Mouse (Mus musculus): ENCODE results near the gene Sult2b1.

Sult2b1 gene

GRCm38 (mm10) chr7:45800546-45801204, 16.2 kb upstream of the Sult2b1 start:
- DNase-seq (ENCODE audit: low spot score in 2 of 2) = no peak

DNA sequence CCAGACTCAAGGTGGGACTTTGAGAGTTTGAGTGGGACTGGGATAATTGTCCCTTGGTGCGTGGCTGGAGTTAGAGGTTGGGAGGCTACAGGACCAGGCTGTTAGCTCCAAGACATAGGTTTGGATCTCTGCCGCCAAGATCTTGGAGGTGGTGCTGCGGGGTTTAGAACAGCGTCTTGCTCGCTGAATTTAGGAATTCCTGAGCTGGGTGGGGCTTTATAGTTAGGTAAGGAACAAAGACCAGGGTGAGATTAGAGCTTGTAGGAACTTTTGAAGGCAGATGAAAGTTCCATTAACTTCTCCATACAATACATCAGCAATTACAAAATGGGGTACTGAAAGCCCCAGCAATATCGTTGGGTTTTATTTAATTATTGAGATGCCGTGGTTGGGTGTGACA, 15.5 kb upstream of the Sult2b1 start:
- DNase-seq (ENCODE audit: low spot score in 2 of 2) = no peak

- DNase-seq (ENCODE audit: low spot score in 2 of 2) = no peak
These were observed 14.5 kb upstream of the Sult2b1 start for GRCm38 (mm10) chr7:45798931-45799330.

- no peak for DNase-seq (ENCODE audit: low spot score in 2 of 2)
These were observed 14.0 kb upstream of the Sult2b1 start for GRCm38 (mm10) chr7:45798511-45798836.

DNA sequence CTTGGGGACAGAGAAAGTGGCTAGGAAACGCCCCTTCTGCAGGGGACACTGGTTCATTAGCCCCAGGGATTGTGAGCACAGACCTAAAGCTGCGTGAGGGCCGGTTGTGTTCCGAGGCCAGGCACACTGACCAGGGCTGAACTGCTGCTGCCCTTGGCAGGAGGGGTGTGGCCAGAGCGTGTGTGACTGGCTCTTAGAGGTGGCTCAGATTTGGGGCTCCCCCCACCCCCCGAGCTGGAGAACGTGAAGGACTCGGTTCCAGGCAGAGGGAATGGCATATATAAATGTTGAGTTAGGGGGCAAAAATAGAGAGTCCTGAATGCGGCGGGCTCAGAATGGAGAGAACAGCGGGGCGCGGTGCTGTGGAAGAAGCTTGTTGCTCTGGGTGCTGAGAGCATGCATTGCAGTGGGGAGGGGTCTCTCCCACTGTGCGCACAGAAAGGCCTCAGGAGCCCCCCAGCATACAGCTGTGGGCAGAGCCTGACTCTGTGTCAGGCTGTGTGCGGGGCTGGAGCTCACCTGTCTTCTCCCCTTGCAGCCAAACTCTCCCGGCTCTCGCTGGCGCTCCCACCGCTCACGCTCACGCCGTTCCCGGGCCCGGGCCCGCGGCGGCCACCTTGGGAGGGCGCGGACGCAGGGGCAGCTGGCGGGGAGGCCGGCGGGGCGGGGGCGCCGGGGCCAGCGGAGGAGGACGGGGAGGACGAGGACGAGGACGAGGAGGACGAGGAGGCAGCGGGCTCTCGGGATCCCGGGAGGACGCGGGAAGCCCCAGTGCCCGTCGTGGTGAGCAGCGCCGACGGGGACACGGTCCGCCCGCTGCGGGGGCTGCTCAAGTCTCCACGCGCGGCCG, 13.4 kb upstream of the Sult2b1 start:
- DNase-seq (ENCODE audit: low spot score in 2 of 2) = no peak

GRCm38 (mm10) chr7:45796950-45797349, 12.5 kb upstream of the Sult2b1 start:
- DNase-seq (ENCODE audit: low spot score in 2 of 2) = no peak

GRCm38 (mm10) chr7:45794971-45795370, 10.5 kb upstream of the Sult2b1 start:
- no peak for DNase-seq (ENCODE audit: low spot score in 2 of 2)

DNA sequence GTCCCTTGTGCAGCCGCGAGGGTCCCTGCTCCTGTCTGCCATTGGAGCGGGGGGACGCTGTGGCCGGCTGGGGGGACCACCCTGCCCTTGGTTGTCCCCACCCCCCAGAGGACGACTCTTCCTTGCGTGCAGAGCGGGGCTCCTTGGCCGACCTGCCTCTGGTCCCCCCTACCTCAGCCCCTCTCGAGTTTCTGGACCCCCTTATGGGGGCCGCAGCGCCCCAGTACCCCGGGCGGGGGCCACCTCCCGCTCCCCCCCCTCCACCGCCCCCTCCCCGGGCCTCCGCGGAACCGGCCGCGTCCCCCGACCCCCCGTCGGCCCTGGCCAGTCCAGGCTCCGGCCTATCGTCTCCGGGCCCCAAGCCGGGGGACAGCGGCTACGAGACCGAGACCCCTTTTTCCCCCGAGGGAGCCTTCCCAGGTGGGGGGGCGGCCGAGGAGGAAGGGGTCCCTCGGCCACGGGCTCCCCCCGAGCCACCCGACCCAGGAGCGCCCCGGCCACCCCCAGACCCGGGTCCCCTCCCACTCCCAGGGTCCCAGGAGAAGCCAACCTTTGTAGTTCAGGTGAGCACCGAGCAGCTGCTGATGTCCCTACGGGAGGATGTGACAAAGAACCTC, 9.6 kb upstream of the Sult2b1 start:
- DNase-seq (ENCODE audit: low spot score in 2 of 2) = no peak

DNA sequence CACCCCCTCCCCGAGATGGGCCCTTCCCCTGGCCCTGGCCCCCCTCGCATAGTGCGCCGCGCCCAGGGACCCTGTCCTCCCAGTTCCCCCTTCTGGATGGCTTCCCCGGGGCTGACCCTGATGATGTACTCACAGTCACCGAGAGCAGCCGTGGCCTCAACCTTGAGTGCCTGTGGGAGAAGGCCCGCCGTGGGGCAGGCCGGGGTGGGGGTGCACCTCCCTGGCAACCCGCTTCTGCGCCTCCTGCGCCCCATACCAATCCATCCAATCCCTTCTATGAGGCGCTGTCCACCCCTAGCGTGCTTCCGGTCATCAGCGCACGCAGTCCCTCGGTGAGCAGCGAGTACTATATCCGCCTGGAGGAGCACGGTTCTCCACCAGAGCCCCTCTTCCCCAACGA, 8.8 kb upstream of the Sult2b1 start:
- DNase-seq (ENCODE audit: low spot score in 2 of 2) = no peak

DNA sequence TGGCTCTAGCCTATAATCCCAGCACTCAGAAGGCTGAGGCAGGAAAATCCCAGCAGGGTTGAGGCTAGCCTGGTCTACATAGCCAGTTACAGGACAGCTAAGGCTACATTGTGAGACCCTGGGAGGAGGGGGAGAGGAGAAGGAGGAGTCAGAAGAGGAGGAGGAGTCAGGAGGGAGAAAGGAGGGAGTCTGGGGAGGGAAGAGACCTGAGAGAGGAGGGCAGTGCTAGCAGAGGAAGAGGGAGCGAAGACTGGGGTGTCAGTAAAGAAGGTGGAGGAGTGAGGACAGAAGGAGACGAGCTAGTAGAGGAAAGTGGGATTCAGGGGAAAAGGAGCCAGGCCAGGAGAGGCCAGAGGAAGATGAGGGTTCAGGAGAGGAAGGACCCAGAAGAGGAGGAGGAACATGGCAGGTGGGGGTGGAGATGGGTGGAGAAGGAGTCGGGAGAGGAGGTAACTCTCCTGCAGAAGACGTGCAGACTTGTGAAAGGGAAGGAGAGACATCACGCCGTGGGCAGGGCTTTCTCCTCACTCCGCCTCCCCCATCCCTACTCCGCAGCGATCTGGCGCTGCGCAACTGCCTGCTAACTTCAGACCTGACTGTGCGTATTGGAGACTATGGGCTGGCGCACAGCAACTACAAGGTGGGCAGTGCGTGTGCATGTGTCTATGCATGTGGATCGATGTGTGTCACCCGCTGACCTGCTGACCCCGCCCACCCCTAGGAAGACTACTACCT, 7.5 kb upstream of the Sult2b1 start:
- no peak for DNase-seq (ENCODE audit: low spot score in 2 of 2)

GRCm38 (mm10) chr7:45790721-45791120, 6.3 kb upstream of the Sult2b1 start:
- DNase-seq (ENCODE audit: low spot score in 2 of 2) = no peak

DNA sequence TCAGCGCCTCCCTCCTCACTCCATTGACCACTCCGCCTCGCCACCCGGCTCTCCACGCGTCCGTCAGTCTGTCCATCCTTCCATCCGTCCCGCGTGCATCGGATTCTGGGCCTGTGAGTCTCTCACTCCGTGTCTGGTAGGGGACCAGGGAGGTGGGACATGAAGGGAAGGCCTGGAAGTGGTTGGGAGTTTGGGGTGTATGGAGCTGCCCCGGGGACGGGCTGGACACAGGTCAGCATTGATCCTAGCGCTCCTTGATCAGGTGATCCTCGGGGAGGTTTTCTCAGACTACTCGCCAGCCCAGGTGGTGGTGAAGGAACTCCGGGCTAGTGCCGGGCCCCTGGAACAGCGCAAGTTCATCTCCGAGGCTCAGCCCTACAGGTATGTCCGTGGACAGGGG, 3.2 kb upstream of the Sult2b1 start:
- DNase-seq (ENCODE audit: low spot score in 2 of 2) = no peak

- DNase-seq (ENCODE audit: low spot score in 2 of 2) = no peak
These were observed 2.4 kb upstream of the Sult2b1 start for GRCm38 (mm10) chr7:45786661-45787413.

GRCm38 (mm10) chr7:45786136-45786578, 1.7 kb upstream of the Sult2b1 start:
- no peak for DNase-seq (ENCODE audit: low spot score in 2 of 2)

- no peak for DNase-seq (ENCODE audit: low spot score in 2 of 2)
These were observed 1.1 kb upstream of the Sult2b1 start for GRCm38 (mm10) chr7:45785388-45786135.

GRCm38 (mm10) chr7:45783511-45784091, 868 bp downstream of the Sult2b1 start, which contains the start of gene Lmtk3:
TSS of gene Lmtk3 (plus strand) at chr7:45783738.
- peak in 1 of 2 experiments; percentile 42 for DNase-seq (ENCODE audit: low spot score in 2 of 2)

GRCm38 (mm10) chr7:45782271-45782670, 2.2 kb downstream of the Sult2b1 start:
- no peak for DNase-seq (ENCODE audit: low spot score in 2 of 2)

DNA sequence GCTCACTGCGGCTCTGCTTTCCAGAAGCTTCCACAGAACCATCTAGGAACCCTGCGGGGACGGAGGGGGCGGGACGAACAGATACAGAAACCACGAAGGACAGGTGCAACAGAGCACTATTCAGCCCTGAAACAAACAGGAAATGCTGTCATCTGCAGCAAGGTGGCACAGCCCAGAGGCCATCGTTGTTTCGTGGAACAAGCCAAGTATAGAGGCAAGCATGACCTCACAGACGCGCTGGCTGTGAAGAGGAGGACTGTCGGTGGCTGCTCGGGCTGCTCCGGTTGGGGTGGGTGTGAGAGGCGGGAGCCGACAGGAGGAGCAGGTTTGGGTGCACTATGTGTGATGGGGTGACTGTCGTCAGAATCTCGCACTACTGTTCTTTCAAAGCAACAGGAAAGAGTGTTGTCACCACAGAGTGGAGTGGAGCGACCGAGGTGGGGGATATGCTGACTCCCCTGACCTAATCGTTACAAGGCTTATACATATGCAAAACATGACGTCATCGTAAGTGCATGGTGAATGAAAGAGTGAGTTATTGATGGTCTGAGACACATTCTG, 5.3 kb downstream of the Sult2b1 start:
- peak; percentile 40 to 55 for DNase-seq (ENCODE audit: low spot score in 2 of 2)

- DNase-seq (ENCODE audit: low spot score in 2 of 2) = no peak
These were observed 9.2 kb downstream of the Sult2b1 start for GRCm38 (mm10) chr7:45775237-45775636.

- DNase-seq (ENCODE audit: low spot score in 2 of 2) = no peak
These were observed 13.4 kb downstream of the Sult2b1 start for GRCm38 (mm10) chr7:45771101-45771500.

Measured in thymus, postnatal 10 days (tissue).